Mouse (Mus musculus) layer of hippocampus, postnatal 14 days (tissue): ENCODE results near the gene Bicdl2. TPM values are rescaled to one million over a fixed set of nuclear protein-coding genes. Genes with fewer than 3 reads are reported as not detected.
A peak's percentile ranks its signal among the peaks of the same experiment; 100 is the strongest.

Source experiments
- DNase-seq, 2 experiments: peaks; one replicate each; pipeline ENCODE4 v3.0.0; 2021 to 2022; ENCODE audit warnings: low spot score in 2 of 2, mixed read lengths in 1 of 2
- total RNA-seq, 2 experiments: library from RNA; stranded (reverse); gene quantifications; 2 replicates each; pipeline ENCODE4 v1.2.3; 2021

Bicdl2 gene
- total RNA-seq, 2 experiments from 2014 or later, result not detected

- DNase-seq, result peak; percentile 96 to 97
Measured at GRCm38 (mm10) chr17:23673424-23674073, 13.2 kb downstream of the Bicdl2 start, which contains the start of the genes Hcfc1r1 and Thoc6. Hcfc1r1 (plus strand) TSS chr17:23673596. Thoc6 (minus strand) TSS chr17:23673882.

GRCm38 (mm10) chr17:23674271-23674952 lies 14.1 kb downstream of the Bicdl2 start:
- peak in 1 of 2 experiments; percentile 32 for DNase-seq

GRCm38 (mm10) chr17:23675127-23675526 lies 14.8 kb downstream of the Bicdl2 start:
- no peak for DNase-seq

GRCm38 (mm10) chr17:23675564-23676281 lies 15.4 kb downstream of the Bicdl2 start:
- no peak for DNase-seq

- no peak for DNase-seq
Measured at GRCm38 (mm10) chr17:23676473-23677031, 16.2 kb downstream of the Bicdl2 start.

- DNase-seq, result peak; percentile 71 to 84
Measured at GRCm38 (mm10) chr17:23677236-23677679, 17.0 kb downstream of the Bicdl2 start, which contains the start of gene Tnfrsf12a. Tnfrsf12a (minus strand) TSS chr17:23677468.

GRCm38 (mm10) chr17:23679127-23679835 lies 19.0 kb downstream of the Bicdl2 start, which contains the start of gene Cldn6:
Cldn6 (plus strand) TSS chr17:23679249.
- DNase-seq, result no peak

GRCm38 (mm10) chr17:23680336-23680735 lies 20.0 kb downstream of the Bicdl2 start:
- no peak for DNase-seq

GRCm38 (mm10) chr17:23681086-23681485 lies 20.8 kb downstream of the Bicdl2 start:
- no peak for DNase-seq

- no peak for DNase-seq
Measured at GRCm38 (mm10) chr17:23682092-23682491, 21.8 kb downstream of the Bicdl2 start.

- DNase-seq, result no peak
Measured at GRCm38 (mm10) chr17:23682530-23682929, 22.2 kb downstream of the Bicdl2 start.

- DNase-seq, result no peak
Measured at GRCm38 (mm10) chr17:23683226-23683625, 22.9 kb downstream of the Bicdl2 start.

GRCm38 (mm10) chr17:23683856-23684672 lies 23.8 kb downstream of the Bicdl2 start, which contains the start of gene Cldn9:
Cldn9 (minus strand) TSS chr17:23684026.
- no peak for DNase-seq

- no peak for DNase-seq
Measured at GRCm38 (mm10) chr17:23694491-23694890, 34.2 kb downstream of the Bicdl2 start.

- DNase-seq, result no peak
Measured at GRCm38 (mm10) chr17:23695801-23696200, 35.5 kb downstream of the Bicdl2 start.

- DNase-seq, result peak in 1 of 2 experiments; percentile 17
Measured at GRCm38 (mm10) chr17:23699131-23700077, 39.1 kb downstream of the Bicdl2 start.

GRCm38 (mm10) chr17:23700079-23700478 lies 39.8 kb downstream of the Bicdl2 start:
- DNase-seq, result peak; percentile 83 to 93

- DNase-seq, result no peak
Measured at GRCm38 (mm10) chr17:23703301-23703700, 43.0 kb downstream of the Bicdl2 start.
